Mouse (Mus musculus): ENCODE measurements around the gene Dusp22. TPM values are rescaled to one million over a fixed set of nuclear protein-coding genes. Genes with fewer than 3 reads are reported as not detected.

The Dusp22 gene
- polyA plus RNA-seq, 1 experiment, result 53.6 TPM

GRCm38 (mm10) chr13:30745121-30745520 lies 85.3 kb downstream of the Dusp22 start:
- no peak for TF ChIP-seq POLR2A (IDR thresholded peaks at IDR 0.05; ENCODE audit: borderline replicate concordance, low read depth, low read length)
- Histone ChIP-seq H3K4me1 (ENCODE audit: control insufficient read depth, insufficient read depth, low read length) (peaks cover 25% of the 10 kb centered on the region), H3K4me3 (ENCODE audit: insufficient read depth, low read length) (no peak overlapping the region)

GRCm38 (mm10) chr13:30747068-30747467 lies 87.3 kb downstream of the Dusp22 start:
- H3K4me1 ChIP-seq (ENCODE audit: control insufficient read depth, insufficient read depth, low read length), result peaks cover 25% of the 10 kb centered on the region
- no peak for TF ChIP-seq CTCF (IDR thresholded peaks at IDR 0.05; ENCODE audit: low read depth, low read length)
- TF ChIP-seq POLR2A (IDR thresholded peaks at IDR 0.05; ENCODE audit: borderline replicate concordance, low read depth, low read length), result no peak
- H3K27ac ChIP-seq (ENCODE audit: insufficient read depth, low read depth, low read length), result no peak overlapping the region
- no peak overlapping the region for H3K4me3 ChIP-seq (ENCODE audit: insufficient read depth, low read length)

More at GRCm38 (mm10) chr13:30745121-30745520, 85.3 kb downstream of the Dusp22 start:
- no peak overlapping the region for H3K27ac ChIP-seq (ENCODE audit: insufficient read depth, low read depth, low read length)

GRCm38 (mm10) chr13:30747504-30747903 lies 87.7 kb downstream of the Dusp22 start:
- H3K27ac ChIP-seq (ENCODE audit: insufficient read depth, low read depth, low read length), result no peak overlapping the region
- TF ChIP-seq CTCF (IDR thresholded peaks at IDR 0.05; ENCODE audit: low read depth, low read length), result no peak
- TF ChIP-seq POLR2A (IDR thresholded peaks at IDR 0.05; ENCODE audit: borderline replicate concordance, low read depth, low read length), result no peak
- peaks cover 21% of the 10 kb centered on the region for H3K4me1 ChIP-seq (ENCODE audit: control insufficient read depth, insufficient read depth, low read length)
- H3K4me3 ChIP-seq (ENCODE audit: insufficient read depth, low read length), result no peak overlapping the region

- no peak overlapping the region for H3K4me3 ChIP-seq (ENCODE audit: insufficient read depth, low read length)
- no peak for TF ChIP-seq CTCF (IDR thresholded peaks at IDR 0.05; ENCODE audit: low read depth, low read length)
- peaks cover 21% of the 10 kb centered on the region for H3K4me1 ChIP-seq (ENCODE audit: control insufficient read depth, insufficient read depth, low read length)
- H3K27ac ChIP-seq (ENCODE audit: insufficient read depth, low read depth, low read length), result no peak overlapping the region
Measured at GRCm38 (mm10) chr13:30748321-30748720, 88.5 kb downstream of the Dusp22 start.

GRCm38 (mm10) chr13:30749021-30749556 lies 89.3 kb downstream of the Dusp22 start, which contains the start of gene Irf4:
Gene Irf4 (plus strand): TSS chr13:30749226.
- Histone ChIP-seq H3K27ac (ENCODE audit: insufficient read depth, low read depth, low read length) (no peak within 1 kb of the TSS), H3K4me3 (ENCODE audit: insufficient read depth, low read length) (peak within 1 kb of the TSS; percentile 58), H3K4me1 (ENCODE audit: control insufficient read depth, insufficient read depth, low read length) (peaks cover 18% of the 10 kb centered on the region)
- TF ChIP-seq POLR2A (IDR thresholded peaks at IDR 0.05; ENCODE audit: borderline replicate concordance, low read depth, low read length) (no peak), CTCF (IDR thresholded peaks at IDR 0.05; ENCODE audit: low read depth, low read length) (no peak)

- Histone ChIP-seq H3K27ac (ENCODE audit: insufficient read depth, low read depth, low read length) (no peak overlapping the region), H3K4me3 (ENCODE audit: insufficient read depth, low read length) (peak overlapping the region; percentile 58), H3K4me1 (ENCODE audit: control insufficient read depth, insufficient read depth, low read length) (peaks cover 13% of the 10 kb centered on the region)
- no peak for TF ChIP-seq CTCF (IDR thresholded peaks at IDR 0.05; ENCODE audit: low read depth, low read length)
- TF ChIP-seq POLR2A (IDR thresholded peaks at IDR 0.05; ENCODE audit: borderline replicate concordance, low read depth, low read length), result no peak
Measured at GRCm38 (mm10) chr13:30749557-30750141, 89.8 kb downstream of the Dusp22 start.

- TF ChIP-seq CTCF (IDR thresholded peaks at IDR 0.05; ENCODE audit: low read depth, low read length), result no peak
- Histone ChIP-seq H3K4me1 (ENCODE audit: control insufficient read depth, insufficient read depth, low read length) (peaks cover 10% of the 10 kb centered on the region), H3K4me3 (ENCODE audit: insufficient read depth, low read length) (peak overlapping the region; percentile 58), H3K27ac (ENCODE audit: insufficient read depth, low read depth, low read length) (no peak overlapping the region)
Measured at GRCm38 (mm10) chr13:30750461-30751303, 90.9 kb downstream of the Dusp22 start.

GRCm38 (mm10) chr13:30751304-30751580 lies 91.4 kb downstream of the Dusp22 start:
- Histone ChIP-seq H3K4me1 (ENCODE audit: control insufficient read depth, insufficient read depth, low read length) (peaks cover 10% of the 10 kb centered on the region), H3K27ac (ENCODE audit: insufficient read depth, low read depth, low read length) (no peak overlapping the region), H3K4me3 (ENCODE audit: insufficient read depth, low read length) (no peak overlapping the region)
- TF ChIP-seq POLR2A (IDR thresholded peaks at IDR 0.05; ENCODE audit: borderline replicate concordance, low read depth, low read length), result no peak
- no peak for TF ChIP-seq CTCF (IDR thresholded peaks at IDR 0.05; ENCODE audit: low read depth, low read length)

GRCm38 (mm10) chr13:30752581-30753187 lies 92.9 kb downstream of the Dusp22 start:
- H3K4me3 ChIP-seq (ENCODE audit: insufficient read depth, low read length), result no peak overlapping the region
- TF ChIP-seq POLR2A (IDR thresholded peaks at IDR 0.05; ENCODE audit: borderline replicate concordance, low read depth, low read length), result no peak
- TF ChIP-seq CTCF (IDR thresholded peaks at IDR 0.05; ENCODE audit: low read depth, low read length), result no peak
- no peak overlapping the region for H3K27ac ChIP-seq (ENCODE audit: insufficient read depth, low read depth, low read length)
- peaks cover 10% of the 10 kb centered on the region for H3K4me1 ChIP-seq (ENCODE audit: control insufficient read depth, insufficient read depth, low read length)

- no peak overlapping the region for H3K27ac ChIP-seq (ENCODE audit: insufficient read depth, low read depth, low read length)
- H3K4me1 ChIP-seq (ENCODE audit: control insufficient read depth, insufficient read depth, low read length), result peaks cover 10% of the 10 kb centered on the region
- H3K4me3 ChIP-seq (ENCODE audit: insufficient read depth, low read length), result no peak overlapping the region
- TF ChIP-seq POLR2A (IDR thresholded peaks at IDR 0.05; ENCODE audit: borderline replicate concordance, low read depth, low read length) (no peak), CTCF (IDR thresholded peaks at IDR 0.05; ENCODE audit: low read depth, low read length) (no peak)
Measured at GRCm38 (mm10) chr13:30753441-30753840, 93.6 kb downstream of the Dusp22 start.
